Mouse (Mus musculus) lung, postnatal 14 days (tissue): ENCODE results near the gene Bace1.
"Not testable (repeated sequence)": the region's sequence is repeated elsewhere in the genome, so short reads cannot be mapped to it uniquely, and the experiment has no call there.

Experiments
- DNase-seq: peaks from one replicate; pipeline ENCODE4 v3.0.0; 2021

The Bace1 gene

DNA sequence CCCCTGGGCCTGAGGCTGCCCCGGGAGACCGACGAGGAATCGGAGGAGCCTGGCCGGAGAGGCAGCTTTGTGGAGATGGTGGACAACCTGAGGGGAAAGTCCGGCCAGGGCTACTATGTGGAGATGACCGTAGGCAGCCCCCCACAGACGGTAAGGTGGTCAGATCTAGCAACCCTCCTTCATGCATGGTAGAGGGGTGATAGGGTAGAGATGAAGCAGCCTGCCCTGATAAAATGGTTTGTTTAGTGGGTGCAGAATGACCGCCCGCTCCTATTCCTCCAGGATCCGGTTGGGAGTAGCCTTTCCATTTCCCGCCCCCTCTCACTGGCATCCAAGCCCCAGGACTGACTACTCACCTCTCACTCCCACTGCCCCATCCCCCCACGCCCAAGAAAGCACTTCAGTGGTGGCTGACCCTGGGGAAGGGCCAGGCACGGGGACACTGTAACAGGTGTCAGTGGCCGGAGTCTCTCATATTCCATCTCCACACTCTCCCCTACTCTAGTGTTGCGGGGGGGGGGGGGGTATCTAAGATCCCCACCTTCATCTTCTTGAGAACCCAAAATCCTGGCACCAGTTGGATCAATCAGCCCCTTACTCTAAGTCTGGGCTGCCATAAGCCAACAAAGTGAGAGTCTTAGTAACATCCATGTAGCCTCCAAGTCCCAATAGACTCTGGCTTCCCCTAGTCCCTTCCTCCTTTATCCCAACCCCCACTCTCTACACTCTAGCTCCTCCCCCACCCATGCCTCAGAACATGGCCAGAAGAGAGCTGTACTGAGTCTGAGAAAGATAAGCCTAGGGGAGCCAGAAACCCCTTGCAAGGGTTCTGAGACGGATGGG is 980 bp downstream of the Bace1 start:
- peak; percentile 16 for DNase-seq

DNA sequence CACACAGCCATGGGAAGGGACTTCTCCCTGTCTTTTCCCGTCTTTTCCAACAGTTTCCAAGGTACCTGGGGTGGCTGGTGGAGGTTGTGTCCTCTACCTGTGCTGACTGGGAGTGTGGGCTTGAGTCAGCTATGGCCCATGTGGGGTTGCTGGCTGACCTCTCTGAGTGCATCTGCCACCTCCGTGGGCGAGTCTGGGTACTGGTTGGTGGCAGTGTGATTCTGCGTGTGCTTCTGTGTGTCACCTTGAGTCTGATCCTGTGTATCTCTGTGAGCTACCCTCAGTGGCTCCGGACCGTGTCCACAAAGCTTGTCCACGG is 1.6 kb downstream of the Bace1 start:
- DNase-seq = no peak

DNA sequence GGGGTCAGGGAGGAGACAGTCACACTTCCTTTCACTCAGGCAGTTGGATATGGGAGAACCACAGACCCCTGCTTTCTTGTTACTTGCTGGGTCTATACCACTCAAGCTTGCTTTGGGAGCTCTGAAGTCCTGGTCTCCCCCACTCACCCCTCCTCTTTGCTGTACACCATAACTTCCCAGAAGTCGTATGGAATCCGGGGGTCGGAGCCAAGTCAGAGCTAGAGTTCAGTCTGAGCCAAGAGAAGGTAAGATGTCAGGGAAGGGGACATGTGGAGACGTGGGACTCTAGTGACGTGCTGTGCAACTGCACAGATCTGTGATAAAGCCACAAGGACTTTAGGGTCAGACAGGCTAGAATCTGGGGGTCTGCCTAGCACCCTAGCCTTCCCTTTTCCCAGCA is 2.0 kb downstream of the Bace1 start:
- DNase-seq = no peak

DNA sequence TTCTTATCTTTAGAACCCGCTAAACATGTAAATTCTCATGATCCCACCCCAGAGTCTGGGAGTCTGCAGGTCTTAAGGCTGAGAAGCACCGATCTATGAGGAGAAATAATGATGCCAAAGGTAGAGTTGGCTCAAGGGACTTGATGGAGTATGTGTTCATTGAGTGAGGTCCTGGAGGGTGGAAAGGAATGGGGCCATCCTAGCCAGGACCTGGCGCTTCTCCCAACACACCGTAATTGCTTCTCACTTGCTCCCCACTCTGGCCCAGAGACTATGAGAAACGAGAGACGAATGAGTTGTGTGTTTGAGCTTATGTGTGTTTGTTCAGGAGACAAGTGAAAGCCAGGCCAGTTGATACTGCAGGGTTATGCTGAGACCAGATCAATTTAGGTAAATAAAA is 3.1 kb downstream of the Bace1 start:
- DNase-seq = no peak

DNA sequence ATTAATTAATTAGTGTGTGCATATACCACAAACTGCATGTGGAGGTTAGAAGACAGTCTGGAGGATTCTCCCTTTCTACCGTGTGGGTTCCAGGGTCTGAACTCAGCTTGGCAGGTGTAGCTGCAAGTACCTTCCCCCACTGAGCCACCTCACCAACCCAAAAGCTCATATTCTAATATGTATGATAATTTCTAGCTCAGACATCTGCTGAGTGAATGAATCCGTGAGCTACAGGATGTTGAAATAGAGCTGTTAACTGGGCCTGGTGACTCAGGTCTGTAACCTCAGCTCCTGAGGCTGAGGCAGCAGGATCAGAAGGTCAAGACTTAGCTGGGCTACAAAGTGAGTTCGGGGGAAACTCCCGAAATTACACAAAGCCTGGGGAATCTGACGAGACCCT is 4.6 kb downstream of the Bace1 start:
- no peak for DNase-seq

DNA sequence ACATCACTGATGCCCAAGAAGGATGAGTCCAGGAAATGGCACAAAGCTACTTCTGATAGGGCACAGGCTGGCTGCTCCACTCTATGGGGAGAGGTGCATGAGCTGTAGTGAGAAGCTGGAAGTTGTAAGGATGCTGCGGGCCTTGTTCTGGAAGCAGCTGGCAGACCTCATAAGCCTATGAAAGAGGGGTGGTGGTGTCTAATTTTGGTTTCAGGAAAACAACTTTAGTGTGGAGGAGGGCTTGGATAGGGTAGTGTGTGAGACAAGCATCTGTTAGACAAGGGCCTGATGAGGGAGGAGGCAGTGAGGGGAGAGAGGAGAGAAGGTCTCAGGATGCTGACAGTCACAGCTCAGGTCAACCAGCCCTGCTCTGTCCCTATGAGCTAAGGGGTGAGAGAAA is 5.4 kb downstream of the Bace1 start:
- no peak for DNase-seq

DNA sequence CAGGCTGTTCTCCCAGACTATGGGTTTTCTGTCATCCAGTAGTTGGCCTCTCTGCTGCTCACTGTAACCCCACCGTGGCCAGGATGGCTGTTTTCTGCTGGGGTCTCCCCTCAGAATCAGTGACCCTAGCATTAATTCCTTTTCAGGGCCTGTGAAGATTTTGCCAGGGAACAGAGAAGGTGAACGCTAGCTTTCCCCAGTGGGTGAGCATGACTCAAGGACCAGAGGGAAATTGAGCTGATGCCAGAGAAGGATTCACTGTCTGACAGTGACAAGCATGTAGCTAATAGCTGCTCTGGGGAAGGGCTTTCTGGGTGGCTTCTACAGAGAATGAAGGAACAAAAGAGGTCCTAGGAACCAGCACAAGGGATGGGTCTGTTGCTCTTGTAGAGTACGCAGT is 7.2 kb downstream of the Bace1 start:
- DNase-seq = no peak

DNA sequence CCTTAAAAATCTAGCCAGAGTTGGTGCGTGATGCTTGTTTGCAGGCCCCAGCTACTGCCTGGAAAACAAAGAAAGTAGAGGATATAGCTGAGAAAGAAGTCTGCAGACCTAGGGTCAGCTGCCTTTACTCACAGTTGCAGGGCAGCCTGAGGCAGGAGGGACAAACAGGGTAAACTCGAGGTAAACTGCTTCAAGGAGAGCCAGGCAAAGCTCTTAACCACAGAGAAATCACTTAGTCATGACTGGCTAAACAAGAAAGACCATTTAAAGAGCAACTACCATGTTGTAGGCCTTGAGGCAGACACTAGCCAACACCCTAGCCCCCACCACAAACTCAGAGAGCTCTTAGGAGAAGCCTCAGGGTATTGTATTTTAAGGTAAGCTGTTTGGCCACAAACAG is 7.8 kb downstream of the Bace1 start:
- DNase-seq = not testable (repeated sequence)

DNA sequence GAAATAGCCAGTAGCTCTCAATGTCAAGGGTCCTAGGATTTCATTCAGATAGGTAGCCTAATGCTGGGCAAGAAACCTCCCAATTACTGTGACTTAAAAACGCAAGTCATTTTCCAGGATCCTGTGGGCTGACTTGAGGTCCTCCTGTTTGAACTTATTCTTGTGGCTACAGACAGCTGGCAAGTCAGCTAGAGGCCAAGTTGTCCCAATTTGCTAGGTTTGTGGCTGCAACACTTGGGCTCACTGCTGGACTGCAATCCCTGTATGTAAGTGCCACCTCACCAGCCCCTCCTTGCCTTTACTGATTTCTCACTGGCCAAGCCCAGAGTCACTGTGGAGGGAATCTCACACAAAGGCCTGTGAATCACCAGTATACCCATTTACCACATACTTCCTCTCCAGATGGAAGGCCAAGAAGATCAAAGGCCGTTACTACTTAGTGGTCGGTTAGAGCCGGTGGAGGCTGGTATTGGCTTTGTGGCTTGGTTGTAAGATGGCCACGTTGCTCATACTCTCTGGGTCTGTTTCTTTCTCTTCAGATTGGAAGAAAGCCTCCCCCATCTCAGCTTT is 8.6 kb downstream of the Bace1 start:
- DNase-seq = no peak

DNA sequence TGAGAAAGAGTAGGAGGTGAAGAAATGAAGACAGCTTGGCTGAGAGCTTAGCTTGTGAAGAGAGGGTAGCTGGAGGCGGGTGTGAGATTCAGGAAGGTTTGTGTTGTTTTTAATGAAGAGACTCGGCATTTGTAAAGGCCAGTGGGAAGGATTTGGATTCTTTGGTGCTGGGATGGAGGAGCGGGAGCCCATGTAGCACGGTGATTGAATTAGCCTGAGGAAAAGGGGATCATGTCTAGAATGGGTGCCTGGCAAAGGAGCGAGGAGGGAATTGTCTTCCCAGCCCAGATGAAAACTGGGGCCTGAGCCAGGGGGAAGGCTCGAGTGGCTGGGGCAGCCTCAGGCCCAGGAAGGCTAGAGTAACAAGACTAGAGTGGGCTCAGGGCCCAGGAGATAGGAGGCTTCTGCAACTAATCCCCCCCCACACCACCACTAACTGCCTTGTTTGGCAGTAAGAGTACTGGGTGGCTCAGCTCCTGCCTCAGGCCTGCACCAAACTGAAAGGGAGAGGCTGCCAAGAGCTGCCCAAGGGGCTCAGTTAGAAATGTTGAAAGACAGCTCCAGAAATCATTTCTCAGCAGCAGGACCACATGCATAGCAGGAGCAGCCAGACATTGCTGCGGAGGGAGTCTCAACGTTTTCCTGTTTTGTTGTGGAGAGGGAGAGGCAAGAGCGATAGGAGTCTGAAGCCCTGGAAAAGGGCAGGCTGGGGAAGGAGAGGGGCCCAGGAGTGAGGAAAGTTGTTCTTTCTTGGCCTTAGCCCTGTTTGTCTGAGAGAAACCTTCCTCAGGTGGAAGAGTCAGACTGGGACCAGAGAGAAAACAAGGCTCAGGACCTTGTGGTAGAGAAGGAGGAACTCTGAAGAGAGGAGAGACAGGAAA is 11.4 kb downstream of the Bace1 start:
- DNase-seq = peak; percentile 30

DNA sequence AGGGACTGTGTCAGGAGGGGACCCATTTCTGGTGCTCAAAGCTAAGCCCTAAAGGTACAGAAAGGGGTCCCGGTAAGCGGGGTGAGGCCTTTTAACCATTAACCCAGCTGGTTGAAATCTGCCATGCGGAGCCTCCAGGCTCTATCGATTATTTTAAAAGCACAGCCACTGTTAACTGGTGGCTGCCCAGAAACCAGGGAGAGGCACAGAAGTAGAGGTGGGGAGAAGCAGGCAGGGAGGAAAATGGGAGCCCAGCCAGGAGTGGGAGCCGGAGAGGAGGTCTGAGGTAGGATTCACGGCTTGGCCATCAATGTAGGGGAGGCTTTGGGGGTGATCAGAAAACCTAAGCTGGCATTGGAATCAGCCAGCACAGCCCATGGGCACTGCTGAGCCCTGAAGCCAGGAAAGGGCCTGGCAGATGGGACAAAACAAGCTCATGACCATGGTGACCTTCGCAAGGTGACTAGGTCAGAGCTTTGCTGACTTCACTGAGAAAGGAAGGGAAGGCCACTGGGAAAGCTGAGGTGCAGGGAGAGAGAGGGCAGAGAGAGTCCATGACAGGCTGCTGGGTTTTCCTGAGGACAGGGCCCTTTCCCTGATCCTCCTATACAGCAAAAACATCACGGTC is 12.3 kb downstream of the Bace1 start:
- DNase-seq = no peak

DNA sequence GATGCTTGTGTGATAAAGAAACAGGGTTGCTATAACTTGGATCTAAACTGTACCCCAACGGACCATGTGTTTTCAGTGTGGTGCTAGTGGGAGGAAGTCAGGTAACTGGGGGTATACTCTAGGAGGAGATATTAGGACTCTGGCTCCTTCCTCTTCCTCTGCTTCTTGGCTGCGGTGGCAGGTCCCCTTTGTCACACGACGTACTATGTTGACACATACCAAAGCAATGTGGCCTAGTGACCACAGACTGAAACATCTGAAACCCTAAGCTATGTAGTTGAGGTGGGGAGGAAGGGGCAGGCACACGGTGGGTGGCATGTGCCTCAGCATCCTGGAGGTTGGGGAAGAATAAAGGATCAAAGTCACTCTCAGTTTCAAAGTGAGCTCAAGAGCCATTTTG is 12.9 kb downstream of the Bace1 start:
- DNase-seq = no peak

DNA sequence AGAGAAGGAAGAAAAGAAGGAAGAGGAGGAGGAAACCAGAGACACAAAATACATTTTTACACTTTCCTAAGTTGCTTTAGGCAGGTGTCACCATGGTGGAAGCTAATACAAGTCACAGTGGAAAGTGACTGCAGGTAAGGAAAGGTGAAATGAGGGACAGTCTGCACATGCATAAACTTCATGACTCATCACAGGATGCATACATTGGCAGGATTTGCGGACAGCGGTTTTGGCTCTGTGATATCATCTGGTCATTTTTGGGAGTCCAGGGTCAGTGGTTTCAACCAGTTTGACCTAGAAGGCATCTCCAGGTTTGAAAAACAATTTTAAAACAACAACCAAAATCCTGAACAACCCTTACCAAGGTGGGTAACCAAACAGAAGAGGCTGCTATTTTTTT is 13.4 kb downstream of the Bace1 start:
- DNase-seq = no peak

DNA sequence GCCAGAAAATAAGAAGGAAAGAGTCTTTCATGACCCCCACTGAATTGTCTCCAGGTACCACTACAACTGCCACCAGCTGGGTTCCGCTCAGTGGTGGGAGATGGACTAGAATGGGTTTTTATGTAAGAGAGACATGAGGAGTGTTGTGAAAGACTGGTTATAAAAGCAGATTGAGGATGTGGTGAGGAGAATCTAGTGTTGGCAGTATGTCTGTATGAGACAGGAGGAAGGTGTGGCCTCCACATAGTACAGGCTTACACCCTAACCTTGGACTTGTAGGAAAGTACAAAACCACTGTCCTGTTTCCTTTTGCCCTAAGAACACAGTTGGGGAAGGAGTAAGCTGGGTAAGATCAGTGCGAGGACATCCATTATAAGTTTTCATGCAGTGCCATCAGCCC is 15.3 kb downstream of the Bace1 start:
- no peak for DNase-seq

DNA sequence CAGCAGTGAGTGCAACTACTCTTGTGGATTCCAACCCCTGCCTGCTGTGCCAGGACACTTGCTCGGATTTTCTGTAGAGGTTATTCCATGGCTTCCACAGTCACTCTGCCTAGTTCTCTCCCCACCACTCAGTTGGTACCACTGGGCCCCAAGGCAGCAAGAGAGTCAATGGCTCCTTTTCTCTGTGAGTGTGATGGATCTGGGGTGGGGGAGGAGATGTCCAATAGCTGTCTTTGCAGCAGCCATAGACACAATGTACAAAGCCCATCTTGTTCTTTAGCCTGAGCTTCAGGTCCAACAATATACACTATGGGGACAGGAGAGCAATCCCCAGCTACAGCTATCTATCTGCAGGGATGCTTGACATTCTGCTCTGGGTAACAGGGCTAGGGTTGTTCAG is 15.8 kb downstream of the Bace1 start:
- DNase-seq = no peak

DNA sequence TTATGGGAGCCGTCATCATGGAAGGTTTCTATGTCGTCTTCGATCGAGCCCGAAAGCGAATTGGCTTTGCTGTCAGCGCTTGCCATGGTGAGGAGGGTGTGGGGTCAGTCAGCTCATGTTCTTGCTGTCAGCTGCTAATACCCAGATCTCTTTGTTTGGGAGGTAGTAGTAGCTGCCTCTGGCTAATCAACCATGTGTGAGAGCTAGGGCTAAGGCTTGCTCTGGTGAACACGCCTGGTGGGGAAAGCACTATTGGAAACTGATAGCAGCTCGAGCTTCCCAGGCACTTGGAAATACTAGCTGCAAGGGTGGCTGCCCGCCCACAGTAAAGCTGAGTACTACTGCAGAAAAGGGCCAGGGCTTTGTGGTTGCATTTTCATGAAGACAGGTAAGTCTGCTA is 21.0 kb downstream of the Bace1 start:
- DNase-seq = no peak

DNA sequence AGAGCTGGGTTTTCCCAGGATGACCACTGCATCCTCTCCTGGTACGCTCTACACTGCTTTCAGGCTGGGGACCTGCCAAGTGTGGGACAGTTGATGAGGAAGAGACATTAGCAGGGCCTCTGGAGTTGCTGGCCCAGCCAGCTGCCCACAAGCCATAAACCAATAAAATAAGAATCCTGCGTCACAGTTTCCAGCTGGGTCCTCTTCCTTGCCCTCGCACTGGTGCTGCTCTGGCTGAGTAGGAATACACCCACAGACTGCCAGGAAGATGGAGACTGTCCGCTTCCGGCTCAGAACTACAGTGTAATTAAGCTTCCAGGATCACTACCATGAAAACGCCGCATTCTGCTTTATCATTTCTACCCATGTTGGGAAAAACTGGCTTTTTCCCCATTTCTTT is 23.4 kb downstream of the Bace1 start:
- no peak for DNase-seq

DNA sequence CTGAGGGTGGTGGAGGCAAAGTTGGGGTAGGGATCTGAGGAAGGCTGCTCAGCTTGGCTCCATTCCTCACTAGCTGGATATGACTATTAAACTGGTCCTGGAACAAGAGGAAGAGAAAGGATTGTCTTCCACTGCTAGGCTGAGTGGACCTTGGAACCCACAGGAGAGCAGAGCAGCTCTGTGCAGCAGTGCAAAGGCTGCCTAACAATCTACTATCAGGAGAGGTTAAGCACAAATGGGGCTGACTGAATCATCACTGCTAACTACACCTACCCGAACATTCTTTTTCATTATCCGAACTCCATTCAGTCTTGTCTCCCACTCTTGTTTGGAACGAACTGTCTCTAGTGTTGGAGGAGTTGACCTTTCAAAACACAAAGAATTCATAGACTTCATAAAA is 30.8 kb downstream of the Bace1 start:
- no peak for DNase-seq

DNA sequence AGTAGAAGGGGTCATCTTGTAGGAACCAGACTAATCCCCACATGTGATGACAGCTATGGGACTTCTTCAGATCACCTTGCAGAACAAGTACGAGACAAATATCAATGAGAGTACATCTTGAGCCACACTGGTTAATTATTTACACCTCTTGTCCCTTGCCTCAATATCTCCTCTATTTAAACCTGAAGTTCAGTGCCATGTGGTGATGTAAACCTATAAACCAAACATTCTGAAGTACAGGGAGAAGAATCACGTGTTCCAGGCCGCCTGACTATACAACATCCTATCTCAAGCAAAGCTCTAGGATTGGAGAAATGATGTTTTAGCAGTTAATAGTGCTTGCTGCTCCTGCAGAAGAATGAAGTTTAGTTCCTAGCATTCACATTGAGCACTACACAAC is 31.9 kb downstream of the Bace1 start:
- DNase-seq = no peak

DNA sequence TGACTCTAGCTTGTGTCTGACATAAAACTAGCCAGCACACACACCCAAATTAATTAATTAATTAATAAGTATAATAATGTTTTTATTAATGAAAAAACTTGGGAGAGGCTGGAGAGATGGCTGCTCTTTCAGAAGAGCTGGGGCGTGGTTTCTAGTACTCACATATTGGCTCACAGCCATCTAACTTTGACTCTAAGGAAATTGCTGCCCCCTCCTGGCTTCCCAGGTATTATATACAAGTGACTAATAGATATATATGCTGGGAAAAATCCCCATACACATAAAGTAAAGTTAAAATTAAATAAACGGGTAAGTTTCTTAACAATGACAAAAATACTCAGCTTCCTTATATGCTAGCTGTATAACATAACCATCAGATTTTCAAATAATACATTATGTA is 39.5 kb downstream of the Bace1 start:
- DNase-seq = peak; percentile 68

DNA sequence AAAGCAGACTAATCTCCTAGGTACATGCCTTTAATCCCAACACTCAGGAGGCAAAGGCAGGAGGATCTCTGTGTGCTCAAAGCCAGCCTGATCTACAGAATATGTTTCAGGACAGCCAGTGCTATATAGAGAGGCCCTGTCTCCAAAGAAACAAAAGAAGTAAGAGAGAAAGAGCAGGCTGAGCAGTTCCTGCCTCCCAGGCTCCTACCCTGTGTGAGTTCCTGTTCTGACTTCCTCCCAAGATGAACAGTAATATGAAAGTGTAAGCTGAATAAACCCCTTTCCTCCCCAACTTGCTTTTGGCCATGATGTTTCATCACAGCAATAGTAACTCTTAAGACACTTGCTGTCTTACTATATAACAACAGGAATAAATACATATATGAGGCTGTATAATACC is 55.3 kb downstream of the Bace1 start:
- DNase-seq = no peak

DNA sequence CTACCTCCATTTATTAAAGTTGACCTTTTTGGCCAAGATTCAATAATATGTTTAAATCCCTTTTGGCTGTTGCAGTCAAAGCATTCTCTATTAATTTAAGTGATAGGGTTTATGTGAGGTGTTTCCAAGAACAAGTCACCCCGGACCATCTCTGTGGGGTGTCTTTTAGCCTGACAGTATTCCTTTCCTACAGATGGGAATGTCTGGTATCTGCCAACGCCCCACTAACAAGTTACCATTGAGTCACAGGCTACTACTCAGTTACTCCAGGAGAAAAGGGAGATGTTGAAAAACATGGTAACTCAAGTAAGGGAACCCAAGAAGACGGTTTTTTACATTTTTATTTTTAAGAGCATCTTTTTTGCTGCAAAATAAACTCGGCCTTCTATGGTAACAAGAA is 66.8 kb downstream of the Bace1 start:
- DNase-seq = no peak

DNA sequence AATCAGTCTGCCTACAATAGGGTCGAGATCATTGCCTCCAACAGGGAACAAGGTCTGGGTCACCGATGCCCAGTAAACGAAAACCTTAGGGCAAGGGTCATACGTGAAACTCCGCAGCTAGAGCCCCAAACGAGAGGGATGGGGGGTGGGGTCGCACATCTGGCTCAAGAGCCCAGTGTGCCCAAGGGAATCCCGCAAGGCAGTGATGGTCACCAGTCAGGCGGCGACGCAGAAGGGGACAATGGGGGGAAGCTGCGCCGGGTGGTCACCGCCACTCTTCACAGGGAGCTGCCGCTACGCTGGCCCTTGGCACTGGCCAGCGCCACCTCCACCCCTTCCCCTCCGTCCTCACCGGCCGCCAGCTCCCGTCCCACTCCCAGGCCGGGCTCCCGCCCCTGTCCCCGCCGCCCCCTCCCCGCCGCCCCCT is 67.4 kb downstream of the Bace1 start:
- DNase-seq = peak; percentile 12
